Mouse (Mus musculus) limb, embryonic 11.5 days (tissue): ENCODE results near the gene Med11. TPM values are rescaled to one million over a fixed set of nuclear protein-coding genes. Genes with fewer than 3 reads are reported as not detected.

Experiments used
- ATAC-seq: fragments of 200-750 bp; cut with Nextera tagmentation; 2 replicates; pipeline ENCODE4 v1.8.0; 2017; ENCODE audit warnings: low read depth; ENCODE audit not compliant: insufficient number of reproducible peaks, low FRiP score, low TSS enrichment
- DNase-seq: peaks from one replicate; pipeline ENCODE4 v3.0.0-alpha.2; 2015; ENCODE audit warnings: low spot score
- H3K27ac ChIP-seq: fragments of 300-500 bp; sonication (generic); replicated peaks from 2 replicates; pipeline ENCODE4 v1.5.1; 2014; ENCODE audit warnings: low read depth, mild to moderate bottlenecking, low read length
- H3K27me3 ChIP-seq: fragments of 300-500 bp; sonication (generic); 2 replicates; pipeline ENCODE4 v1.6.1; 2014; ENCODE audit warnings: mild to moderate bottlenecking, low read length, mixed read lengths; ENCODE audit not compliant: control insufficient read depth, insufficient read depth
- H3K36me3 ChIP-seq: fragments of 300-500 bp; sonication (generic); 2 replicates; pipeline ENCODE4 v1.6.1; 2014; ENCODE audit warnings: mild to moderate bottlenecking, low read length, moderate library complexity, mixed read lengths; ENCODE audit not compliant: control insufficient read depth, insufficient read depth
- H3K4me1 ChIP-seq: fragments of 300-500 bp; sonication (generic); 2 replicates; pipeline ENCODE4 v1.6.1; 2014; ENCODE audit warnings: low read length, mixed read lengths; ENCODE audit not compliant: control insufficient read depth, insufficient read depth
- H3K4me2 ChIP-seq: fragments of 300-500 bp; sonication (generic); 2 replicates; pipeline ENCODE4 v1.6.1; 2014; ENCODE audit warnings: low read depth, mild to moderate bottlenecking, moderate library complexity; ENCODE audit not compliant: severe bottlenecking
- H3K4me3 ChIP-seq: fragments of 300-500 bp; sonication (generic); 2 replicates; pipeline ENCODE4 v1.5.1; 2014; ENCODE audit warnings: low read depth, low read length
- H3K9ac ChIP-seq: fragments of 300-500 bp; sonication (generic); 2 replicates; pipeline ENCODE4 v1.6.1; 2014; ENCODE audit warnings: mild to moderate bottlenecking, low read length
- H3K9me3 ChIP-seq: fragments of 300-500 bp; sonication (generic); 2 replicates; pipeline ENCODE4 v1.6.1; 2016; ENCODE audit warnings: low read length; ENCODE audit not compliant: control insufficient read depth
- WGBS: fragments of 180-500 bp; shearing (Covaris S2); extraction: QIAGEN DNeasy Blood & Tissue Kit; methylation state at CpG from one replicate; pipeline ENCODE4 v1.1.7; 2014; 5-methylcytosine and 5-hydroxymethylcytosine counted together
- polyA plus RNA-seq: library from polyadenylated mRNA; unstranded; fragments of >200 nt; fragmentation: Nextera tagmentation; extraction: Ambion mirVana; gene quantifications from 2 replicates; pipeline ENCODE4 v1.2.1, GENCODE M21; 2014

Gene Med11
- polyA plus RNA-seq, 1 experiment from 2014 or later = 50.1 TPM

DNA sequence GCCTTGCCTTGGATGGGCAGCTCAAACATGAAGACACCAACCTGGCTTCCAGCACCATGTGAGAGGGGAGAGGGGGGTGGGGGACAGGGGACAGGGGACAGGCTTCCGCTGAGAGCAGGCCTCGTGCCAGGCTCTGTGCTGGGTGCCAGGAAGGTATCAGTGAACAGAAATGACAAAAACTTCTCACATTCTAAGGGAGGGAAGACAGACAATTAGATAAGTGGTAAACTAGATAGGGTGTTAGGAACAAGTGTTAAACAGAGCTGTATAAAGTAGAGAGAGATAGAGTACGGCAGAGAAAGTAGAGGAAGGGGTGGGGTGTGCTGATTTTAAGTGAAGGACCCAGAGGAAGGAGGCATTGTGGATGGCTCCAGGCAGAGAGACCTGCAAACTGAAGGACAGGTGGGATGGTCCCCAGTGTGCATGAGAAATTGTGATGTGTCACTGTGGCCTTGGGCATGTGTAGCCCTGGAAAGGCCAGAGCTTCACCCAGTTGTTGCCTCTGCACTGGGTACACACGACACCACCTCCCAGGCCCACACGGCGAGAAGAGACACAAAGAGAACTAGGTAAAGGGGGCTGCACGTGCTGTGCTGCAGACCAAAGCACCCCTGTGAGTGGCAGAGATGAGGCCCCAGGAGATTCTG is 12.9 kb upstream of the Med11 start:
- Histone ChIP-seq H3K27ac (no peak overlapping the region), H3K4me1 (peaks cover 2% of the 10 kb centered on the region; the same call in 1 of the 2 replicates), H3K9ac (no peak overlapping the region; the same call in 1 of the 2 replicates), H3K27me3 (no peaks in the 10 kb centered on the region), H3K4me3 (no peak overlapping the region), H3K36me3 (peaks cover 12% of the 10 kb centered on the region; the same call in 1 of the 2 replicates), H3K9me3 (no peaks in the 10 kb centered on the region), H3K4me2 (no peak overlapping the region)
- 85% methylated on average over 7 of the region's 7 CpGs for WGBS
- ATAC-seq (no peak), DNase-seq (no peak)

DNA sequence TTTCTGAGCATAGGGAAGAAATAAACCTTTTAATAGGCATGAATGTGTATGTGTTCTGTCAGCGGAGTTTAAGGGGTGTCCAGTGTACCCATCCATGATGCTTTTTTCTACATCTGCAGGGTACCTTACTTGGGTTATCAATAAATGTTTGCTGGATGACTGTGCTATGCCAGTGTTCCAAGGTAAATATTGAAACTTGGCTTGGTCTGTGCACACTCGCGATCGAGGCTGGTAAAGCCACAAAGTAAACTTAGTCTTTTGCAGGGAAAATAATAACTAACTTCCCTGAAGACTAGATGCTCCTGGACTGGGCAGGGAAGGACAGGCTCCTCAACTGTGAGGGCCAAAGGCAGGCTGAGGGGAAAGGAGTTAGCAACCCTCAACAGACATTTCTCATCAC is 11.1 kb upstream of the Med11 start:
- H3K9me3 ChIP-seq = no peaks in the 10 kb centered on the region
- no peak overlapping the region for H3K4me3 ChIP-seq
- WGBS = 94% methylated on average over 4 of the region's 4 CpGs
- no peak for ATAC-seq
- no peak overlapping the region for H3K27ac ChIP-seq
- H3K4me2 ChIP-seq = no peak overlapping the region
- peaks cover 12% of the 10 kb centered on the region; the same call in 1 of the 2 replicates for H3K36me3 ChIP-seq
- no peak for DNase-seq
- H3K4me1 ChIP-seq = no peaks in the 10 kb centered on the region
- no peak overlapping the region for H3K9ac ChIP-seq
- no peaks in the 10 kb centered on the region for H3K27me3 ChIP-seq

DNA sequence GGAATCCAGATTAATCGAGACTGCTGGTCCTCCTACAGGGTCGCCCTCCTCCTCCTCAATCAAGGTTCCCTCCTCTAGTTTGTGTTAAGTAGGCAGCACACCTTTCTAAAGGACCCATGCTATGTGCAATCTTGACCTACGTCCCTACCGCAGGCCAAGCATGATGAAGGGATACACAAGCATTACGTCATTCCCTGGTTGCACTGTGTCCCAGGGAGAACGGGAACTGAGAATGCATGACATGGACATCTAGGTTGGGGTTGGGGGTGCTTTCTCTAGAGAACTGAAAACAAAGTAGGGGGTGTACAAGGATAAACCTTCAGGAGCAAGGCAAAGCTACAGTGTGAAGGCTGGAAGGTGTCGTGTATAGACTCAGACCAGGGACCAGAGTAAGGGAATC is 9.8 kb upstream of the Med11 start:
- H3K36me3 ChIP-seq = peaks cover 9% of the 10 kb centered on the region; the same call in 1 of the 2 replicates
- no peaks in the 10 kb centered on the region for H3K4me1 ChIP-seq
- DNase-seq = no peak

GRCm38 (mm10) chr11:70443964-70444363 is 7.8 kb upstream of the Med11 start:
- Histone ChIP-seq H3K4me2 (no peak overlapping the region), H3K36me3 (peaks cover 3% of the 10 kb centered on the region; the same call in 1 of the 2 replicates), H3K4me1 (no peaks in the 10 kb centered on the region)

More for the DNA sequence above, 9.8 kb upstream of the Med11 start:
- Histone ChIP-seq H3K9ac (no peak overlapping the region), H3K4me3 (no peak overlapping the region), H3K4me2 (no peak overlapping the region), H3K9me3 (no peaks in the 10 kb centered on the region), H3K27me3 (no peaks in the 10 kb centered on the region), H3K27ac (no peak overlapping the region)
- no peak for ATAC-seq
- WGBS = 96% methylated on average over 7 of the region's 7 CpGs

DNA sequence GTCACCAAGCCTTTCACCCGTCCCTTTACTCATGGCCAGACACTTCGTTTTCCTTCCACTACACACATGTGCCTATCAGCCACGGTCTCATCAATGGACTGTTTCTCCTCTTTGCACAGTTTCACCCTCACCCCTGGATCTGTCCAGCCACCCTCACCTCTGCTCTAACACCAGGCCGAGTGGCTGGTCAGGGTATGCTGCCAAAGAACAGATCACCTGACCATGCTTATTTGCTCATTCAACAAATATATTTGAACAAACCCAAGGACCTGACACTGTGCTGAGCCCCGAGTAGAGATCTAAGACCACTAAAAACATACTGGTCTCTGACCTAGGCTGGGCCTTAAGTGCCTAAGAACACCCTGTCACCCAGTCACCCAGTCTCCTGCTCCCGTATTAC is 7.1 kb upstream of the Med11 start:
- Histone ChIP-seq H3K27me3 (no peaks in the 10 kb centered on the region), H3K9ac (no peak overlapping the region), H3K27ac (no peak overlapping the region), H3K4me2 (no peak overlapping the region), H3K36me3 (no peaks in the 10 kb centered on the region; the same call in 1 of the 2 replicates), H3K4me1 (no peaks in the 10 kb centered on the region), H3K9me3 (no peaks in the 10 kb centered on the region), H3K4me3 (no peak overlapping the region)
- 81% methylated on average over 6 of the region's 6 CpGs for WGBS
- no peak for DNase-seq
- ATAC-seq = no peak

More at GRCm38 (mm10) chr11:70443964-70444363, 7.8 kb upstream of the Med11 start:
- H3K27me3 ChIP-seq = no peaks in the 10 kb centered on the region
- WGBS = 84% methylated on average over 3 of the region's 3 CpGs
- H3K27ac ChIP-seq = no peak overlapping the region
- no peaks in the 10 kb centered on the region for H3K9me3 ChIP-seq
- no peak for ATAC-seq
- H3K9ac ChIP-seq = no peak overlapping the region
- DNase-seq = no peak
- no peak overlapping the region for H3K4me3 ChIP-seq

DNA sequence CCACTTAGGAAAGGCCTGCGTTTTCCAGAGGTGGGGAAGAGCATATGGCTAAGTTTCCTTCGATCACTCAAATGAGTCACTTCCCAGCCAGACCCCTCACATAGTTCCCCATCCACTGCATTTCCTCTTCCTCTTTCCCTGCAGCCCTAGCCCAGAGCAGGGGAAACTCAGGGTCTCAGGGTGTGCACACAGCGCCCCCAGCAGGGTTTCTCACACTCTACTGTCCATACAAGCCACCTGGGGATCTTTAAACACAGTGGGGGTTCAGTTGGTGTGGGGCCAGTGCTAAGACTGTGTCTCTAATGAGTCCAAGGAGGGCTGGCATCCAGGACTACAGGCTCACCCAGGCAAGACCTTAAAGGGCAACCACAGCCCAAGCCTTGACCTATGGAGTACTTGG is 5.0 kb upstream of the Med11 start:
- H3K4me1 ChIP-seq = no peaks in the 10 kb centered on the region
- DNase-seq (no peak), ATAC-seq (no peak)
- no peaks in the 10 kb centered on the region for H3K27me3 ChIP-seq
- no peak overlapping the region for H3K27ac ChIP-seq
- no peaks in the 10 kb centered on the region for H3K9me3 ChIP-seq
- 42% methylated on average over 3 of the region's 3 CpGs for WGBS
- H3K4me2 ChIP-seq = no peak overlapping the region
- no peaks in the 10 kb centered on the region for H3K36me3 ChIP-seq
- H3K9ac ChIP-seq = no peak overlapping the region
- no peak overlapping the region for H3K4me3 ChIP-seq

DNA sequence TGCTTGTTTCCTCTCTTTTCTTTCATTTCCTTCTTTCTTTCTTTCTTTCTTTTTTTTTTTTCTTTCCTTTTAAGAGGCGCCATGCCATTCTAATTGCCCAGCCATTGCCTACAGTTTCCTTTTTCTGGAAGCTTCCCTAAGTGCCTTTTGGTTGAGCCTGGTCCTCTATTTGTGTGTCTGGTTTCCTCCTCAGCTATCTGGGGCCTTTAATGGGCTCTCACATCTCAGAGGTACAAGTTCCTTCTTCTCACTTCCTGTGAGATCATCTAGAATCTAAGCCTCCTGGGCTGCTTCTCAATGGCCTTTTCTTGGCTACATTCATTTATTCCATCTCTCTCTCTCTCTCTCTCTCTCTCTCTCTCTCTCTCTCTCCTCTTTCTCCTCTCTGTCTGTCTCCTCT is 4.3 kb upstream of the Med11 start:
- ATAC-seq = no peak
- Histone ChIP-seq H3K36me3 (no peaks in the 10 kb centered on the region), H3K9me3 (no peaks in the 10 kb centered on the region), H3K4me1 (peaks cover 2% of the 10 kb centered on the region; the same call in 1 of the 2 replicates), H3K9ac (no peak overlapping the region), H3K4me2 (no peak overlapping the region), H3K4me3 (no peak overlapping the region), H3K27ac (no peak overlapping the region), H3K27me3 (no peaks in the 10 kb centered on the region)
- WGBS = 87% methylated on average over 1 of the region's 1 CpGs
- DNase-seq = no peak

DNA sequence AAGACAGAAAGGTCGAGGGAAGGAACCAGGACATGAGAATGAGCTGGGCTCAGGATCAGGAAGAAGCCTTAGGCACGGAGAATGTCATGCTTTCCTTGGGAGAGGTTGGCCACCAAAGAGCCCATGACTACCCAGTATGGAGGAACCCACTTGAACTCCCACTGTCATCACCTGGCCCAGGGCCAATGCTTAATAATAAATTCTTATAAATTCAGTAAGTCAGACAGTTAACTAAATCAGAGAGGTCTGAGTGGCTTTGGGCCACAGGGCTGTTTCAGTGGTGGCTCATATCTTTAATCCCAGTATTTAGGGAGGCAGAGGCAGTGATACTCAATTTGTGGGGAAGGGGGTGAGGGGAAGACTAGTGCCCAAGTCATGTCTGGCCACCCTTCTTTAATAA is 793 bp upstream of the Med11 start:
- ATAC-seq = no peak
- peaks cover 5% of the 10 kb centered on the region; the same call in 1 of the 2 replicates for H3K4me1 ChIP-seq
- DNase-seq = no peak
- no peak overlapping the region for H3K4me2 ChIP-seq
- no peaks in the 10 kb centered on the region for H3K9me3 ChIP-seq
- H3K27me3 ChIP-seq = no peaks in the 10 kb centered on the region
- no peak overlapping the region for H3K9ac ChIP-seq
- no peaks in the 10 kb centered on the region for H3K36me3 ChIP-seq
- no peak overlapping the region for H3K27ac ChIP-seq
- no peak overlapping the region for H3K4me3 ChIP-seq
- WGBS = 85% methylated on average over 2 of the region's 2 CpGs
